Mouse (Mus musculus) heart, embryonic 16.5 days (tissue): ENCODE results near the gene Ccl19. TPM values are rescaled to one million over a fixed set of nuclear protein-coding genes. Genes with fewer than 3 reads are reported as not detected.
"Not testable (repeated sequence)": the region's sequence is repeated elsewhere in the genome, so short reads cannot be mapped to it uniquely, and the experiment has no call there.

Experiments
- ATAC-seq: fragments of 200-750 bp; cut with Nextera tagmentation; replicated peaks from 2 replicates; pipeline ENCODE4 v1.8.0; 2017; ENCODE audit warnings: moderate number of reproducible peaks; ENCODE audit not compliant: insufficient read depth, low FRiP score; ENCODE audit errors: extremely low read depth
- H3K27ac ChIP-seq: fragments of 300-500 bp; sonication (generic); 2 replicates; pipeline ENCODE4 v1.5.1; 2014; ENCODE audit warnings: mild to moderate bottlenecking, low read length, control low read depth, moderate library complexity
- H3K27me3 ChIP-seq: fragments of 300-500 bp; sonication (generic); 2 replicates; pipeline ENCODE4 v1.6.1; 2014; ENCODE audit warnings: low read length, mixed read lengths; ENCODE audit not compliant: control insufficient read depth, insufficient read depth
- H3K36me3 ChIP-seq: fragments of 300-500 bp; sonication (generic); 2 replicates; pipeline ENCODE4 v1.6.1; 2014; ENCODE audit not compliant: control insufficient read depth, insufficient read depth
- H3K4me1 ChIP-seq: fragments of 300-500 bp; sonication (generic); 2 replicates; pipeline ENCODE4 v1.6.1; 2014; ENCODE audit warnings: low read length, mixed read lengths; ENCODE audit not compliant: control insufficient read depth, insufficient read depth
- H3K4me2 ChIP-seq: fragments of 300-500 bp; sonication (generic); 2 replicates; pipeline ENCODE4 v1.6.1; 2014; ENCODE audit warnings: low read depth, mild to moderate bottlenecking, control low read depth, low read length
- H3K4me3 ChIP-seq: fragments of 300-500 bp; sonication (generic); 2 replicates; pipeline ENCODE4 v1.5.1; 2014; ENCODE audit warnings: mild to moderate bottlenecking, control low read depth, low read length
- H3K9ac ChIP-seq: fragments of 300-500 bp; sonication (generic); 2 replicates; pipeline ENCODE4 v1.6.1; 2014; ENCODE audit warnings: low read length, control low read depth
- H3K9me3 ChIP-seq: fragments of 300-500 bp; sonication (generic); replicated peaks from 2 replicates; pipeline ENCODE4 v1.6.1; 2016; ENCODE audit warnings: low read length; ENCODE audit not compliant: control insufficient read depth
- WGBS: fragments of 180-500 bp; shearing (Covaris S2); extraction: QIAGEN DNeasy Blood & Tissue Kit; methylation state at CpG from one replicate; pipeline ENCODE4 v1.1.7; 2014; 5-methylcytosine and 5-hydroxymethylcytosine counted together
- polyA plus RNA-seq: library from polyadenylated mRNA; unstranded; fragments of >200 nt; fragmentation: Nextera tagmentation; extraction: Ambion mirVana; gene quantifications from 2 replicates; pipeline ENCODE4 v1.2.1, GENCODE M21; 2015

The Ccl19 gene
- polyA plus RNA-seq: 0.59 and 1.1 TPM in 2 replicates

DNA sequence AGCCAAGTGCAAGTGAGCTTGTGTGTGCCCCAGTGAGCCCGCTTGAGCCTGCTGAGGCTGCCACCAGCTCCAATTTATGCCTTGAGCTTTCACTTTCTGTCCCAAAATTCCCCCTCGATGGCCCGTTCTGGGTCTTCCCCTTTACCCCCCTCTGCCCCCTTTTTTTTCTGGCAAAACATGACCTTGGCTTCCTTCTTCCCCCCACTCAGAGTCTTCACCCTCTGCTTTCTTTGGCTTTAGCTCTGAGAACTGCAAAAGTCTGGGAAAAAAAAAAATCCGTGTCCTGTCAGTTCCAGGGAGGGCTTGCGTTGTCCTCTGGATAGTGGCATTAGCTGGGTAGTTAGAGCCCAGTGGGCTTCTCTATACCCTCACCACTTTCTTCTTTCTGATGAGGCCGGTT lies at the start of gene Ccl19:
Gene Ccl19 (minus strand): TSS at position 101 of the 400 bp plus-strand sequence.
- not testable (repeated sequence) for H3K36me3 ChIP-seq, H3K27me3 ChIP-seq, H3K4me2 ChIP-seq, ATAC-seq, H3K4me1 ChIP-seq, H3K9ac ChIP-seq, H3K27ac ChIP-seq, H3K9me3 ChIP-seq, H3K4me3 ChIP-seq
- WGBS: no CpG with 5 or more reads among the region's 6 CpGs

DNA sequence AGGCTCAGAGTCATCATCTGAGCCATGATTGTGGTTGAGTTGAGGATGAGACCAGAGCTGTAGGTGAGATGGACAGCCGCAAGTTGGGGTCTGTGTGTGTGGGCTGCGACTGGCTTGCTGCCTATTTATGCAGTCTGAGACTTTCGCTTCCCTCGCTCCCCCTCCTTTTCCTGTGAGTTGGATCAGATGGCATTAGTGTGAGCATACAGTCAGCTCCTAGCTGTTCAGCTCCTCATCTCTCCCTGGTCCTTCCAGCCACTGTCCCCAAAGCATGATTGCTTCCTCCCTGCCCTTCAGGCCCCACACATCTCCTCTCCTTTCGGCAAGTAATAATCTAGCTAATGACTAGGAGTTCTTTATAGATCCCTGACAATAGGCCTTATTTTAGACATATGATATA lies 17.5 kb upstream of the Ccl19 start, which contains the start of gene Ccl21a:
Gene Ccl21a (minus strand): TSS at position 101 of the 400 bp plus-strand sequence.
- H3K9ac ChIP-seq, H3K4me2 ChIP-seq, ATAC-seq, H3K9me3 ChIP-seq, H3K36me3 ChIP-seq, H3K27me3 ChIP-seq, H3K4me1 ChIP-seq, H3K4me3 ChIP-seq, H3K27ac ChIP-seq: not testable (repeated sequence)
- no CpG with 5 or more reads among the region's 5 CpGs for WGBS

DNA sequence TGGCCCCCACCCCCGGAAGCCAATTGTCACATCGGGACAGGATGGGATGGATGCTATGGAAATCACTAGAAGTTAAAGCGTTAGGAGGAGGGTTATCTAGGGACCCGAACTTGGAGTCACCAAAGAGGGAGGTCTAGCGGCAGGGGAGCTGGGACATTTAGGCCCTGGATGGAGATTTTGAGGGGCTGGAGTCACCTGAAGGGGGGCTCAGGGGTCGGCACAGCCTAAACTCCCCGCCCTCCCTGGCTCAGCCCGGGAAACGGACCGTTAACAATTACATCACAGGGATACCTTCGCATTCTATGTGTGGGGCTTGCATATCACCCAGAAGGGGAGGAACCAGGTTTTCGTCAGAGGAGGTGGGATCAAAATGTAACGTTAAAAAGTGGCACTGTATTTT lies 21.1 kb downstream of the Ccl19 start, which contains the start of gene 4930578G10Rik:
Gene 4930578G10Rik (plus strand): TSS at position 301 of the 400 bp plus-strand sequence.
- not testable (repeated sequence) for H3K27ac ChIP-seq, H3K9me3 ChIP-seq, H3K27me3 ChIP-seq, H3K9ac ChIP-seq, H3K4me3 ChIP-seq, H3K4me2 ChIP-seq, ATAC-seq, H3K4me1 ChIP-seq, H3K36me3 ChIP-seq
- no CpG with 5 or more reads among the region's 13 CpGs for WGBS

Other genes with a start within 250 kb of the Ccl19 start
- gene Fam205a2, start 228.4 kb downstream of the Ccl19 start, polyA plus RNA-seq: not detected in 2 replicates
- gene Gm10591, start 144.4 kb downstream of the Ccl19 start, polyA plus RNA-seq: not detected in 2 replicates
- 0.25 and 0.92 TPM in 2 replicates for gene Gm2564, start 126.9 kb downstream of the Ccl19 start, polyA plus RNA-seq
- gene Ccl27b, start 101.3 kb downstream of the Ccl19 start, polyA plus RNA-seq: not detected in 2 replicates
- gene Il11ra2, start 94.7 kb downstream of the Ccl19 start, polyA plus RNA-seq: 0.12 TPM in 1 of 2 replicates, not detected in the other
- not detected in 2 replicates for gene 4930578G10Rik, start 21.0 kb downstream of the Ccl19 start, polyA plus RNA-seq
- gene Ccl21a, start 17.4 kb upstream of the Ccl19 start, polyA plus RNA-seq: 51.2 and 59.1 TPM in 2 replicates
- gene Fam205a1, start 97.3 kb upstream of the Ccl19 start, polyA plus RNA-seq: 0.06 TPM in 1 of 2 replicates, not detected in the other
- gene Gm12394, start 100.2 kb upstream of the Ccl19 start, polyA plus RNA-seq: 0.04 TPM in 1 of 2 replicates, not detected in the other
- 0.13 and 0.34 TPM in 2 replicates for gene Fam205c, start 117.7 kb upstream of the Ccl19 start, polyA plus RNA-seq
- gene Phf24, start 160.1 kb upstream of the Ccl19 start, polyA plus RNA-seq: 4.8 and 5.8 TPM in 2 replicates
- 16.9 and 17.2 TPM in 2 replicates for gene Dnajb5, start 193.2 kb upstream of the Ccl19 start, polyA plus RNA-seq
- 0.47 and 1.4 TPM in 2 replicates for gene 1700022I11Rik, start 213.0 kb upstream of the Ccl19 start, polyA plus RNA-seq
- gene Vcp, start 243.9 kb upstream of the Ccl19 start, polyA plus RNA-seq: 457 and 488 TPM in 2 replicates